Mouse (Mus musculus) heart, embryonic 15.5 days (tissue): ENCODE results near the gene Echs1. TPM values are rescaled to one million over a fixed set of nuclear protein-coding genes. Genes with fewer than 3 reads are reported as not detected.
A peak's percentile ranks its signal among the peaks of the same experiment; 100 is the strongest.

Experiments used
- ATAC-seq: fragments of 200-750 bp; cut with Nextera tagmentation; replicated peaks from 2 replicates; pipeline ENCODE4 v1.8.0; 2017; ENCODE audit warnings: low read depth, moderate TSS enrichment; ENCODE audit not compliant: insufficient number of reproducible peaks, insufficient read depth, low FRiP score
- H3K27ac ChIP-seq: fragments of 300-500 bp; sonication (generic); 2 replicates; pipeline ENCODE4 v1.5.1; 2015; ENCODE audit warnings: mild to moderate bottlenecking, inconsistent platforms
- H3K27me3 ChIP-seq: fragments of 300-500 bp; sonication (generic); 2 replicates; pipeline ENCODE4 v1.6.1; 2015; ENCODE audit warnings: inconsistent platforms
- H3K36me3 ChIP-seq: fragments of 300-500 bp; sonication (generic); 2 replicates; pipeline ENCODE4 v1.6.1; 2015; ENCODE audit warnings: mild to moderate bottlenecking, inconsistent platforms
- H3K4me1 ChIP-seq: fragments of 300-500 bp; sonication (generic); replicated peaks from 2 replicates; pipeline ENCODE4 v1.6.1; 2015; ENCODE audit warnings: inconsistent platforms
- H3K4me2 ChIP-seq: fragments of 300-500 bp; sonication (generic); 2 replicates; pipeline ENCODE4 v1.6.1; 2015; ENCODE audit warnings: inconsistent platforms, mild to moderate bottlenecking, moderate library complexity
- H3K4me3 ChIP-seq: fragments of 300-500 bp; sonication (generic); 2 replicates; pipeline ENCODE4 v1.5.1; 2015; ENCODE audit warnings: mild to moderate bottlenecking, inconsistent platforms
- H3K9ac ChIP-seq: fragments of 300-500 bp; sonication (generic); 2 replicates; pipeline ENCODE4 v1.6.1; 2015; ENCODE audit warnings: mild to moderate bottlenecking, inconsistent platforms
- H3K9me3 ChIP-seq: fragments of 300-500 bp; sonication (generic); replicated peaks from 2 replicates; pipeline ENCODE4 v1.6.1; 2016; ENCODE audit warnings: inconsistent platforms
- WGBS: fragments of 180-500 bp; shearing (Covaris S2); methylation state at CpG from one replicate; pipeline ENCODE4 v1.1.7; 2015; ENCODE audit warnings: mixed read lengths; 5-methylcytosine and 5-hydroxymethylcytosine counted together
- polyA plus RNA-seq: library from polyadenylated mRNA; unstranded; fragments of >200 nt; fragmentation: Nextera tagmentation; extraction: Ambion mirVana; gene quantifications from 2 replicates; pipeline ENCODE4 v1.2.1, GENCODE M21; 2015

Gene Echs1
- polyA plus RNA-seq, 1 experiment from 2014 or later = 217 TPM

DNA sequence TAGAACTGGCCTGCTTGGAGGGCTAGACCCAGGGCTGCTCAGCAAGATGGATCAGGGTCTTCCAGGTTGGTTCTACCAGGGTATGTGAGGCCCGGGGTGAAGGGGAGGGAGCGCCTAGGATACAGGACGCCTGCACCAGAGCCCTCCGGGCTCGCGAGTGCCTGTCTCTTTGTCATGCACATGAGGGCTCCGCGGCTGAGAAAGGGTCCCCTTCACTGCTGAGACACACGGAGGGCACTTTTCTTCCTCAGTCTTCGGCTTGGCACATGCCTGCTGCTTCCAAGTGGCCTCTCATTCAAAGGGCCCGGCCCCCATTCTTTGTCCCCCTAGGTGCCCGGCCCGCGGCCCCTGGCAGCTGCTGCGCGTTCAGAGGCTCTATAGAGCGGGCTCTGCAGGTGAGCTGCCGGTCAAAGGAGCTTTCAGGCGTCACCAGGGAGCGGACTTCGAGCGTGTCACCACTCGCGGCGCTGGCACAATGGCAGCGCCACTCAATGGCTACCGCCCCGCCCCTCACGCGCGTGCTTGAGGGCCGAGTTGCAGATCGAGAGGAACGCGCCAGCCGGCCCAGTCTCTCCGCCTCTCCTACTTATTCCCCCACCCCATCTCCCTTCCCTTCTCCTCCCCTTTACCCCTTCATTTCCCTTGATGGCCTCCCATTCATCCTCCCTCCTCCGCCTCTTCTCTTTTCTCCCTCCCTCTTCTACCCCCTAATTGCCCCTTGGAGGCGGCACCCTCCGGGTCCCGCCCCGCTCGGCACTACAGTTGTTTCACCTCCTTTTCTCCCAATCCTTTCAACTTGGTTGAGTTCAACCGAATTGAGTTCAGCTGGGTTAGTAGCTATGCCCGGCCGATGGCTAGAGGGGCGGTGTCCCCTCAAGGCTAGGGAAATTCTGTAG lies 55.1 kb downstream of the Echs1 start:
- H3K9ac ChIP-seq = no peak overlapping the region

DNA sequence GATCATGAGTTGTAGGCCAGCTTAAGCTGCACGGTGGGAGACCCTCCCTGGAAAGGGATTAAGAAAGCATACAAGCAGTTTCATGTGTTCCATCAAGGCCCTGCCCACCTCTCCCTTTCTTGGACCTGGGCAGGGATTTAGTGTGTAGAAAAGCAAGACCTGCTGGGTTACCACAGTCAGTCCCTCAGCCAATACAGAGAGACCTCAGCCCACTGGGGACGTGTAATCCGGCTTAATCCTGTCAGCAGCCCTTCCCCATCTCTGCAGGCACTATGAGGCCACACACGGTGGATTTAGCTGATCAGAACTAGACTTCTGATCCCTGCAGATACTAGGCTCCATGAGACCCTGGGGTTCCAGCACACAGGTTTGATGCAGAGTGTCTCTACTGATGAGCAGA lies 56.7 kb downstream of the Echs1 start:
- no peak overlapping the region for H3K9ac ChIP-seq
- no peak overlapping the region for H3K4me2 ChIP-seq
- no peak for ATAC-seq
- H3K4me3 ChIP-seq = no peak overlapping the region
- H3K27me3 ChIP-seq = peaks cover 97% of the 10 kb centered on the region
- no peaks in the 10 kb centered on the region for H3K9me3 ChIP-seq
- no peak overlapping the region for H3K27ac ChIP-seq
- H3K4me1 ChIP-seq = peaks cover 20% of the 10 kb centered on the region
- no peaks in the 10 kb centered on the region for H3K36me3 ChIP-seq
- WGBS = 30% methylated on average over 4 of the region's 4 CpGs

More for the DNA sequence above, 55.1 kb downstream of the Echs1 start:
- no peak for ATAC-seq
- H3K9me3 ChIP-seq = no peaks in the 10 kb centered on the region
- peaks cover 99% of the 10 kb centered on the region for H3K27me3 ChIP-seq
- no peak overlapping the region for H3K27ac ChIP-seq
- no peaks in the 10 kb centered on the region for H3K36me3 ChIP-seq
- peaks cover 20% of the 10 kb centered on the region for H3K4me1 ChIP-seq
- H3K4me3 ChIP-seq = peak overlapping the region; percentile 41
- under 1% methylated on average over 45 of the region's 47 CpGs for WGBS
- H3K4me2 ChIP-seq = peak overlapping the region; percentile 62

GRCm38 (mm10) chr7:140058528-140058927 lies 57.7 kb downstream of the Echs1 start:
- Histone ChIP-seq H3K9ac (no peak overlapping the region), H3K4me1 (peaks cover 20% of the 10 kb centered on the region), H3K36me3 (no peaks in the 10 kb centered on the region), H3K4me3 (peak overlapping the region; percentile 44), H3K27ac (no peak overlapping the region), H3K4me2 (peak overlapping the region; percentile 77), H3K27me3 (peaks cover 97% of the 10 kb centered on the region), H3K9me3 (no peaks in the 10 kb centered on the region)
- ATAC-seq = no peak
- WGBS = 29% methylated on average over 7 of the region's 7 CpGs

DNA sequence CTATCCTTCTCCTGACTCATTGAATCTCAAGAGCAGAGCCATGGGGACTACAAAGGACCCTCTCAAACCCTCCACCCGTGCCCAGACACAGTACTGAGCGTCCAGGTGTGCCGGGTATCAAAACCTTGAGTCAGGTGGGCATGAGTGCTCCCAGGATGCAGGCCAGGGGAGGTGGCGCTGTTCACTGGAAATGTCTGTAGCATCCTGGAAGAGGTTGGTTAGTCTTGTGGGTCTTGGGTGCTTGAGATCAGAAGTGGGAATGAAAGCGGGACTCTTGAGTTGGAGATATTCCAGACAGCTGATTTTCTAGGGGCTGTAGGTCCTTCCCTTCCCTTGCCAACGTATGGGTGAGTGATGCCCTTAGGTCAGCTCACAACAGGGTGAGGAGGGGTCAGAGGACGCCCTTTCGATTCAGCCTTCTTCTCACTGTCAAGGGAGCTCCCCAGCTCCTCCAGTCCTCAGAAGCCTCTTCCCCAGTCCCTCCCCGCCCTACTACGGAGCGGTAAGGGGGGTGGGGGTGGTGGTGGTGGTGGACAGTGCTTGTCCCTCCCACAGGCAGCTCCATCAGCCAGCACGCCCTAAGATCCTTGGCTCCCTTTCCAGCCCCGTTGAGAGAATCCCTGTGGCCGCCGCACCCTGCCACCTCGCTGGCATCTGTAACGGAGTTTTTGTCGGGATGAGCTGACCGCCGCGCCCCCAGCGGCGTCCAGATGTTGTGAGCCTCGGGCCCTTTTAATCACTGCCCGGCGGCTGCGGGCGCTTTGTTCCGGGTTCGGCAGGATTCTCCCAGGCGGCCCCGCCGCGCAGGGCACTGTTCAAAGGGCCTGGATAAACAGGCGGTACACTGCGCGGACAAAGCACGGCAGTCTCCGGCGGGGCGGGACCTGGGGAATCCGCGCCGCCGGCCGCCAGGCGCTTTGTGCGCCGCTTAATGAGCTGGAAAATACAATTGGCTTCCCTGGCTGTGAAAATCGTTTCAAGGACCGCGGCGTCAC lies 58.6 kb downstream of the Echs1 start:
- H3K4me2 ChIP-seq = peak overlapping the region; percentile 77
- ATAC-seq = no peak
- H3K4me3 ChIP-seq = peak overlapping the region; percentile 44
- H3K4me1 ChIP-seq = peaks cover 20% of the 10 kb centered on the region
- H3K9me3 ChIP-seq = no peaks in the 10 kb centered on the region
- H3K27ac ChIP-seq = no peak overlapping the region
- peaks cover 97% of the 10 kb centered on the region for H3K27me3 ChIP-seq
- 3% methylated on average over 53 of the region's 53 CpGs for WGBS
- H3K36me3 ChIP-seq = no peaks in the 10 kb centered on the region
- H3K9ac ChIP-seq = peak overlapping the region; percentile 49; the same call in 1 of the 2 replicates

Other genes starting within 250 kb of the Echs1 start
- 0.11 and 0.68 TPM in 2 replicates for gene Kndc1, start 221.8 kb downstream of the Echs1 start, polyA plus RNA-seq
- gene Utf1, start 172.7 kb downstream of the Echs1 start, polyA plus RNA-seq = 0.60 TPM in 1 of 2 replicates, not detected in the other
- 0.57 TPM in 1 of 2 replicates, not detected in the other for gene 6430531B16Rik, start 137.7 kb downstream of the Echs1 start, polyA plus RNA-seq
- gene Adam8, start 123.9 kb downstream of the Echs1 start, polyA plus RNA-seq = 1.3 and 3.1 TPM in 2 replicates
- gene Zfp511, start 80.1 kb downstream of the Echs1 start, polyA plus RNA-seq = 27.6 and 32.0 TPM in 2 replicates
- gene Tubgcp2, start 79.8 kb downstream of the Echs1 start, polyA plus RNA-seq = 27.4 and 37.0 TPM in 2 replicates
- not detected in 2 replicates for gene Msx3, start 67.4 kb downstream of the Echs1 start, polyA plus RNA-seq
- 0.45 and 0.67 TPM in 2 replicates for gene Caly, start 33.9 kb downstream of the Echs1 start, polyA plus RNA-seq
- gene Prap1, start 23.1 kb downstream of the Echs1 start, polyA plus RNA-seq = 0.29 TPM in 1 of 2 replicates, not detected in the other
- gene Fuom, start 14.0 kb downstream of the Echs1 start, polyA plus RNA-seq = 79.5 and 107 TPM in 2 replicates
- 11.1 and 11.7 TPM in 2 replicates for gene Paox, start 677 bp downstream of the Echs1 start, polyA plus RNA-seq
- gene Mtg1, start 21.1 kb upstream of the Echs1 start, polyA plus RNA-seq = 27.8 and 33.4 TPM in 2 replicates
- gene Sprn, start 38.4 kb upstream of the Echs1 start, polyA plus RNA-seq = 0.05 and 0.36 TPM in 2 replicates
- gene Olfr522, start 48.3 kb upstream of the Echs1 start, polyA plus RNA-seq = not detected in 2 replicates
- not detected in 2 replicates for gene Olfr523, start 56.7 kb upstream of the Echs1 start, polyA plus RNA-seq
- 0.06 and 0.42 TPM in 2 replicates for gene Olfr524, start 89.5 kb upstream of the Echs1 start, polyA plus RNA-seq
- 0.87 and 8.2 TPM in 2 replicates for gene Cd163l1, start 101.8 kb upstream of the Echs1 start, polyA plus RNA-seq
- 0.04 and 0.52 TPM in 2 replicates for gene 5830411N06Rik, start 130.8 kb upstream of the Echs1 start, polyA plus RNA-seq
- not detected in 2 replicates for gene Olfr525, start 204.4 kb upstream of the Echs1 start, polyA plus RNA-seq
- not detected in 2 replicates for gene Olfr527, start 217.5 kb upstream of the Echs1 start, polyA plus RNA-seq
- gene Olfr60, start 245.2 kb upstream of the Echs1 start, polyA plus RNA-seq = not detected in 2 replicates